Mouse (Mus musculus) telencephalon, adult 2 months (tissue): Measurements from ENCODE around the gene Vmn2r15.

Source experiments
- DNase-seq: peaks from one replicate; pipeline ENCODE4 v3.0.0-alpha.2; 2011; ENCODE audit warnings: low read depth, low spot score

Gene Vmn2r15

DNA sequence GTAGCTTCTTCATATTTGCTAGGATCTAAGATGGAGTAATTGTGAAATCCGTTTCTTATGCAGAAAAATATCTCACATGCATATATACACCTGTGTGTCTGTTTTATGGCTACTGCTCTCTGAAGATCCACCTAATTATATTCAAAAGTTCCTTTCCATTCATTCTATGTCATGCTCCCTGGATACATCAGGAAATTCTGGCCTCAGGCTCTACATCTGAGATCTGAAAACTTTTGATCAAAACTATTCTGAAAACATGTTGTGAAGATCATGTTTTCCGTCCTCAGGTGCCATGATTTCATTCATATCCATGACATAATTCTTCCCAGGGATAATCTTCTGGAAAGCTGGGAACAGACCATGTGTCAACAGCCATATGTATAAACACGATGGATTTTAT lies at the start of gene Vmn2r15:
TSS of gene Vmn2r15 (minus strand) at position 101 of the 400 bp plus-strand sequence.
- no peak for DNase-seq

DNA sequence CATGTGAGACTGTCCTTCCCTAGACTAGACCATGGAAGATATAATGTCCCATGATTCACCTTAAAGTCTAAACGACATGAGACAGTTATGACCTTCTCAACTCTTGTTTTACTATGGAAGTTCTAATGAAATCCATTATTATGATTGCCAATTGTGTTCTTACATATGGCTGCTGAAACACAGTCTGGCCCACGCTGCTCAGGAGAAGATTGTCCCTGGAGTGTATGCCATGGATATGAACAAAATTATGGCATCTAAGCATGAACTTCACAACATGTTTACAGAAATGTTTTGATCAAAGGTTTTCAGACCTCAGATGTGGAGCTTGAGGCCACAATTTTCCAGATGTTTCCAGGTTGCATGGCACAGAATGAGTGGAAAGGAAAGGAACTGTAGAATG lies 32.4 kb upstream of the Vmn2r15 start, which contains the start of gene Vmn2r16:
TSS of gene Vmn2r16 (plus strand) at position 301 of the 400 bp plus-strand sequence.
- DNase-seq: no peak

DNA sequence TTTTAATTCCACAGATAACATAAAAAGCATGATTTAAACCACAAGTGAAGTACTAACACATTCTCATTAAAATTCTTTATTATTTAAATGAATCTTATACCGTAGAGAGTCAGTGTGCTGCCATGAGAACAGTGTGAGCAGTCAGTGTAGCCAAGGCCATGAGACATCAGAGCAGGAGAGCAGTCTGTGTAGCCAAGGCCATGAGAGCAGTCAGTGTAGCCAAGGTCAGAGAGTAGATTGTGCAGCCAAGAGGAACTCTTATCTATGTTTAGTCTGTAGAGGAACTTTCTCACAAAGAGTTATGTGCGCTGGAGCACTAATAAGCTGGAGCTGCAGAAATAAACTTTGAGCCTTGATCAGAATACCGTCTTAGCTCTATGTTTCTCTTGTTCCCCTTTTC lies 2.8 kb downstream of the Vmn2r15 start:
- no peak for DNase-seq
